Mouse (Mus musculus) right cerebral cortex, postnatal 10 days (tissue): Measurements from ENCODE around the gene Csf3r.
A peak's percentile ranks its signal among the peaks of the same experiment; 100 is the strongest.

Experiments used
- DNase-seq, 2 experiments: peaks; one replicate each; pipeline ENCODE4 v3.0.0; 2021; ENCODE audit warnings: low spot score in 2 of 2

Csf3r gene

GRCm38 (mm10) chr4:126057207-126058133 lies 33.1 kb downstream of the Csf3r start:
- no peak for DNase-seq

- DNase-seq = peak; percentile 97 to 98
These were observed 34.0 kb downstream of the Csf3r start, which contains the start of gene Oscp1 for GRCm38 (mm10) chr4:126058134-126058996. TSS of gene Oscp1 (plus strand) at chr4:126058565.

GRCm38 (mm10) chr4:126058997-126059362 lies 34.6 kb downstream of the Csf3r start:
- peak; percentile 72 to 85 for DNase-seq

DNA sequence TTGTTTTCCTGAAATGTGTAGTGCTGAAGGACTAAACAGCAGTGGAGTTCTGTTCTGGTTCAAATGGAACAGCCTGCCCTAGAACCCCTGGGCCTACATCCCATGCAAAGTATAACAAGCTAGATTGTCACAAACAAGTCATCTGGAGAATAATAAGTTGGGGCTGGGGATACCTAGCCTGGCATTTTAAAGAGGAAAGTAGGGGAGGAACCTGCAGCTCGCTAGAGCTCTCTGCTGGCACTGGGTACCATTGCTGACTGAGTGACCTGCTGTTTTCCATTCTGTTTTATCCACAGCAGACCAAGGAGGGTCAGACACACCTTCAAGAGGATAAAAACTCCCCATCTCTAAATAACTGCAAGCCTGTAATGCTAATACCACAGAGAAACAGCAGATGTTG lies 38.5 kb downstream of the Csf3r start:
- no peak for DNase-seq

GRCm38 (mm10) chr4:126065241-126065640 lies 40.9 kb downstream of the Csf3r start:
- peak; percentile 62 to 67 for DNase-seq

DNA sequence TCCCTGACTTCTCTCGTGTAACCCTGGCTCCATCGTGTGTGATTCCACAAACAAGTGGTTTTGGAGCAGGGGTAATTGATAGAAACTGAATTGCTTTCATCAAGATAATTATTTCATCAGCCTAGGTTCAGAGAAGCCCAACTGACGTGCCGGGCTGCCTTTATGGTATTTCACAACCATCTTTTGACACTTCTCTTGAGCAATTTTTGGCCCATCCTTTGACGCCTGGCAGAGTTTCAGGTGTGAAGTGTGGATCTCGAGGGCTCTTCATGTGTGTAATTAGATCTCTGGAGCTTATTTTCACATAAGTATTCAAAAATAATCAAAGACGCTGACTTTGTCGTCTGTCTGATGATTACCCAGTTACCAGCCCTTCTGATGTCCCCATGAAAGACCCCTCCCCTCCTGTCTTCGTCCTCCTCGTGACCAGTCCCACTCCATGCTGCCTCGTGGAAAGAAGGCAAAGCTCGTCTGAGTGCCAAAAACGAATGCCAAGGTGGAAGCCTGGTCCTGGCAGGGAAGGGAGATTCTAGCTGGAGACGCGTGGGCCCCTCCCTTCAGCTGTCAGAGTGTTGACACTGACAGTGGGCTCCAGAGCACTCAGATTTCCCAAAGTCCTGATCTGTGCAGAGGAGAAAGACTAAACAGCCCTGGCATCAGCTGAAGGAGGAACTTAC lies 43.2 kb downstream of the Csf3r start:
- DNase-seq = no peak

GRCm38 (mm10) chr4:126068842-126069241 lies 44.5 kb downstream of the Csf3r start:
- no peak for DNase-seq

DNA sequence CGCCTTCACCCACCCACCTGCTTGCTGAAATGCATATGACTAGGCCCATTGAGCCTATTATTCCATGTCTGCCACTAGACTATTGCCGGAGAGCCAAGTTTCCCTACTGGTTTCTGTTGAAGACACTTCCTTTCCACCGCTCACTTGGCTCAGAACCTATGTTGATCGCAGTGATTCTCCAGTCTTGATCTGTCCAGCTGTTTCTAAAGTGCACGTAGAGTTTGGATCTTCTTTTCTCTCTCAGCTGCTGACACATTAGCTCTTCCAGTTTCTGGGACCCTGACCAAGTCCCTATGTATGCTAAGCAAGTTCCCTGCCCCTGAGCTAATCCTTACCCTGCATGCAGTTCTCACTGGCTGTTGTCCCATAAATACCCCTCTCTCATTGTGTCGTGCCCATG lies 53.5 kb downstream of the Csf3r start:
- DNase-seq = no peak

DNA sequence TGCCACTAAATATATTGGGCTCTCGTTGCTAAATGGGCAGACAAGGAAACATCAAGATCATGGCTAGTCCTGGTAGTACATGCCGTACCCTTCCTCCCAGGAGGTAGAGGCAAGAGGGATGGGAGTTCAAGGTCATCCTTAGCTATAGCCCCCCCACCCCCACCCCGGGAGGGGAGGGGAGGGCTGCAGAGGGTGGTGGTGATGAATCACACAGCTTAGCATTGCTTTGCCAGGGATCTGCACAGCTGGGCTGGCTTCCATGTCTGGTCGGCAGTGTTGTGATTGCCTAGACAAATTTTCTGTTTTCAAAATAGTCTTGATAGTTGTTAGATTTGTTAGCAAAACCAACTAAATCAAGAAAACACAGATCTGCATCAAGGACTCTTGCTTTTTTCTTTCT lies 54.9 kb downstream of the Csf3r start:
- DNase-seq = no peak

DNA sequence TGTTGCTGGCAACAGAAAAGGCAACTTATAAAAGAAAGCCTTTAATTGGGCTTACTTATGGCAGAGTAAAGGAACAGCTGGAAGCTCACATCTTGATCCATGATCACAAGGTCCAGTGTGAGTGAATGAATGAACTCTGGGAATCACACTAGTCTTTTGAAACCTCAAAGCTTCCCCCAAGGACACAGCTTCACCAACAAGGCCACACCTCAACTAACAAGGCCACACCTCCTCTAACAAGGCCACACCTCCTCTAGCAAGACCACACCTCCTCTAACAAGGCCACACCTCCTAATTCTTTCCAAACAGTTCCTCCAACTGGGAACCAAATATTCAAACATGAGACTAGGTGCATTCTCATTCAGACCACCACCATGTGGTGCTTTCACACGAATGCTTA lies 57.3 kb downstream of the Csf3r start:
- no peak for DNase-seq

DNA sequence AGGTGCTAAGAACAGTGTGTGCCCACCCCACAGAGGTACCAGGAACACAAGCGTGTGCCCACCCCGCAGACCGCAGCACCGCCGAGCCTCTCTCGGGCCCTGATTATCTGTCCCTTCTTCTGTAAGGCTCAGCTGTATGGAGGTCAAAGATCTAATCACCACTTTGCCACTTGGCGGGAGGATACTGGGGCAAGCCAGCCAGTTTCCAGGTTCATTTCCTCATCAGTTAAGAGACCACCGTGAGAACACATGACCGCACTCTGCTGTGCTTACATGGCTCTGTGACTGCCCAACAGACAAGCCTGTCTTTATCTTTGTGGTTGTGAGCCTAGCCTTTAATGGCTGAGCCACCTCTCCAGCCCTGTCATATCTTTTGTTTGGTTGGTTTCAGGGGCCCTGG lies 58.7 kb downstream of the Csf3r start:
- no peak for DNase-seq

DNA sequence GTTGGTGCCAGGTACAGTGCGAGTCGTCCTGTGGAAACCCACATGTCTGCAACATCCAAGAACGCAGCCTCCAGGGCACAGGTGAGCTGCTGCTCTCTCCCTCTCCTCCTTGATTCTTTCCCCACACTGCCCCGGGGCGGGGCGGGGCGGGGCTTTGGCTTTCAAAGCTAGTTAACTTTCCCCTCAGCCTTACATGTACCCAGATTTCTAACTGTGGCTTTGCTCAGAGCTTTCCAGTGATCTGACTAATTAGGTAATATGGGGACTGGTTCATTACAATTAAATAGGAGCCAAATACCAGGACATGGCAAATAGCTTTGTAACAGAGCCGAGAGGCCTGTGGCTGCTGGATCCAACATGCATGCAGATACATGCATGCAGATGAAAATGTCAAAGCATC lies 60.0 kb downstream of the Csf3r start:
- no peak for DNase-seq

- DNase-seq = peak; percentile 82 to 86
These were observed 61.7 kb downstream of the Csf3r start for GRCm38 (mm10) chr4:126085996-126086576.

DNA sequence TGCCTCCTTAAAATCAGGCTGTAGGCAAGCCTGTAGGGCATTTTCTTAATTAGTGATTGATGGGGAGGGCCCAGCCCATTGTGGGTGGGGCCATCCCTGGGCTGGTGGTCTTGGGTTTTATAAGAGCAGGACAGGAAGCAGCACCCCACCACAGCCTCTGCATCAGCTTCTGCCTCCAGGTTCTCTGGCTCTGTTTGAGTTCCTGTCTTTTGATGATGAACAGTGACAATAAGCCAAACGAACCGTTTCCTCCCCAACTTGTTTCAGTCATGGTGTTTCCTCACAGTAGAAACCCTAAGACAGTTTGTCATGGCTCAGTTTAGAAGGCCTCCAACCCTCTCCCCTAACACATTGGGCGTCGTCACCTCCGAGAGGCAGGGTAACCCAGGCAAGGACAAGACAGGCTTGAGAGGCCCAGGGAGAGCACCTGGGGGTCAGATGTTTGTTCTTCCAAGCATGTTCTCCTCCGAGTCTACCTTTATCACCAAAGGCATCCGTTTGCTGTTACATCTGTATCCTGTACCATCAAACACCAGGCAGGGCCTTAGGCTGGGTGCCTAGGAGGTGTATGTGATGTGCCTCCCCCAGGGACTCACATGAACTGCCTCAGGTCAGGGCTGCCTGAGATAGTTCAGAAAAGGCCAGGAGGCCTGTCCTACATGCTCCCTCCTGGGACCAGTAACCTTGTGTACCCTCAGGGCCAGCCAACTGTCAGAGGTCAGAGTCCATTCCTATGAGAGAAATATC lies 65.9 kb downstream of the Csf3r start:
- DNase-seq = no peak

- DNase-seq = no peak
These were observed 66.4 kb downstream of the Csf3r start for GRCm38 (mm10) chr4:126090848-126091124.

- no peak for DNase-seq
These were observed 67.5 kb downstream of the Csf3r start for GRCm38 (mm10) chr4:126091873-126092272.
